Mouse (Mus musculus) forebrain, embryonic 14.5 days (tissue): ENCODE measurements around the gene Pde1b. TPM values are rescaled to one million over a fixed set of nuclear protein-coding genes. Genes with fewer than 3 reads are reported as not detected.

Experiments used
- ATAC-seq: fragments of 200-750 bp; cut with Nextera tagmentation; 2 replicates; pipeline ENCODE4 v1.8.0; 2017; ENCODE audit warnings: mild to moderate bottlenecking, moderate library complexity
- DNase-seq: peaks from one replicate; pipeline ENCODE4 v3.0.0-alpha.2; 2015; ENCODE audit warnings: low spot score
- H3K27ac ChIP-seq: fragments of 300-500 bp; sonication (generic); 2 replicates; pipeline ENCODE4 v1.5.1; 2014; ENCODE audit warnings: low read depth, mild to moderate bottlenecking, control low read depth, low read length, moderate library complexity
- H3K27me3 ChIP-seq: fragments of 300-500 bp; sonication (generic); replicated peaks from 2 replicates; pipeline ENCODE4 v1.6.1; 2014; ENCODE audit warnings: low read length, control low read depth, mixed read lengths; ENCODE audit not compliant: control insufficient read depth, insufficient read depth
- H3K36me3 ChIP-seq: fragments of 300-500 bp; sonication (generic); 2 replicates; pipeline ENCODE4 v1.6.1; 2014; ENCODE audit warnings: low read length, control low read depth; ENCODE audit not compliant: control insufficient read depth, insufficient read depth
- H3K4me1 ChIP-seq: fragments of 300-500 bp; sonication (generic); 2 replicates; pipeline ENCODE4 v1.6.1; 2014; ENCODE audit warnings: antibody characterized with exemption, low read length, control low read depth; ENCODE audit not compliant: control insufficient read depth, insufficient read depth
- H3K4me2 ChIP-seq: fragments of 300-500 bp; sonication (generic); 2 replicates; pipeline ENCODE4 v1.6.1; 2014; ENCODE audit warnings: mild to moderate bottlenecking, control low read depth, low read length
- H3K4me3 ChIP-seq: fragments of 300-500 bp; sonication (generic); 2 replicates; pipeline ENCODE4 v1.5.1; 2014; ENCODE audit warnings: low read depth, low read length, control low read depth
- H3K9ac ChIP-seq: fragments of 300-500 bp; sonication (generic); 2 replicates; pipeline ENCODE4 v1.6.1; 2014; ENCODE audit warnings: mild to moderate bottlenecking, low read length, control low read depth, moderate library complexity
- H3K9me3 ChIP-seq: fragments of 300-500 bp; sonication (generic); replicated peaks from 2 replicates; pipeline ENCODE4 v1.6.1; 2016; ENCODE audit warnings: low read length, control low read depth, mixed read lengths; ENCODE audit not compliant: control insufficient read depth
- WGBS: fragments of 180-500 bp; shearing (Covaris S2); extraction: QIAGEN DNeasy Blood & Tissue Kit; methylation state at CpG from one replicate; pipeline ENCODE4 v1.1.7; 2014; 5-methylcytosine and 5-hydroxymethylcytosine counted together
- polyA plus RNA-seq: library from polyadenylated mRNA; unstranded; fragments of >200 nt; fragmentation: Nextera tagmentation; extraction: Ambion mirVana; gene quantifications from 2 replicates; pipeline ENCODE4 v1.2.1, GENCODE M21; 2014

The Pde1b gene
- polyA plus RNA-seq, 1 experiment from 2014 or later, result 61.5 TPM

DNA sequence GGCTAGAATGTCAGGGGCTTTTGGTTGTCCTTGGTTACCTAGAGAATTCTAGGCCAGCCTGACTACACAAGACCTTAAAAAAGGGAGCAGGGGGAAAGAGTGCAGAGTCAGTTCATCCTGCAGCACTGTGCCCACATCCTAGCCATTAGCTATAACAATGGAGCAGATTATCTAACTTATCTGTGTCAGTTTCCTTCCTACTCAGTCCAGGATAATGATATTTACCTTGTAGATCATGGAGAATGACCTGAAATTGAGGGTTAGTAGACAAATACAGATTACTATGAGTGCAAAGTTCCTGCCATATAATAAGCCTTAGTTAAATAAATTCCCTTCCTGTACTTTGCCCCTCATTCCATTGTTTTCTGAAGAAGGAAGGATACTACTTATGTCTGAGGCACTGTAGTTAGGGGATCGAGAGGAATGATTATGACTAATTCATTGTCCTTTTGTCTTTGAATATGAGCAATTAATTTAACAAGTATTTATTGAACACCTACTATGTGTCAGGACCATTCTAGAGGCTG is 23.7 kb upstream of the Pde1b start:
- H3K9ac ChIP-seq, result no peak overlapping the region
- no peak overlapping the region for H3K4me3 ChIP-seq
- DNase-seq (no peak), ATAC-seq (no peak)
- 74% methylated on average over 1 of the region's 1 CpGs for WGBS
- H3K4me2 ChIP-seq, result no peak overlapping the region
- no peaks in the 10 kb centered on the region for H3K4me1 ChIP-seq
- no peaks in the 10 kb centered on the region for H3K36me3 ChIP-seq
- H3K27me3 ChIP-seq, result no peaks in the 10 kb centered on the region
- H3K27ac ChIP-seq, result no peak overlapping the region
- no peaks in the 10 kb centered on the region for H3K9me3 ChIP-seq

DNA sequence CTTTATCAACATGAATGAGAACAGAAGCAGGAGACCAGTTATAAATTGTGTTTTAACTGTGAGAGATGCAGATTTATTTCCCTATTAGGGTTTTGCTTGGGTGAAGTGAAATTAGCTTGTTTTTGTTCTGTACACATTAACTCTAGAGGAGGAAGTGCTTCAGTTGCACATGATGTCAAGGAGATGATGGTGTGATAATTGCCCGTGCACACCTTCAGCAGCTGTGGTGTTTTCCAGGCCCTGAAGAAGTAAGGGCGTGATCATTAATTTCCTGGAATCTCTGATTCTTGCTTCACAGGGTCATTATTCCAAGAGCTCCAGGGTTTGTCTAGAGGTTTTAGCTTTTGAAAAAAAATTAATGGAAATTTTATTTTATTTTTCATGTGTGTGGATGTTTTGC is 22.7 kb upstream of the Pde1b start:
- ATAC-seq (no peak), DNase-seq (no peak)
- Histone ChIP-seq H3K9me3 (no peaks in the 10 kb centered on the region), H3K27me3 (no peaks in the 10 kb centered on the region), H3K4me1 (peaks cover 8% of the 10 kb centered on the region; the same call in 1 of the 2 replicates), H3K4me2 (no peak overlapping the region), H3K36me3 (no peaks in the 10 kb centered on the region), H3K9ac (no peak overlapping the region), H3K27ac (no peak overlapping the region), H3K4me3 (no peak overlapping the region)
- WGBS, result 91% methylated on average over 2 of the region's 2 CpGs

DNA sequence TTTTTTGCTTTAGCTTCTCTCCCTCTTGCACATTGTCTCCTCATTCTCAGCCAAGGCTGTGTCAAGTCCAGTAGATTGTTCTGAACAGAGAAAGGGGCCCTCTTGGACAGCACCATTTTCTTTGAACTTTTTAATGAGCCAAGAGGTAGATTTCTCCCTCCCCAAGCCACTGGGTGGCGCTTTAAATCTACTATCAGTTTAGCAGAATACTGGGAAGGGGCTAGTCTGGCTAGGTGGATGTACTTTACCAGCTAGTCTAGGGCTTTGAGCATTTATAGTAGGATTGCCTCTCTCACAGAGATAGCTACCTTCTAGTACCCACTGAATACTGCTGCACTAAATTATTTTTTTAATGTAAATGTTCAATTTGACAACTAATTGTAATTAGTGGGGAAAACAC is 20.3 kb upstream of the Pde1b start:
- H3K9ac ChIP-seq, result no peak overlapping the region
- H3K9me3 ChIP-seq, result no peaks in the 10 kb centered on the region
- DNase-seq (peak; percentile 83), ATAC-seq (peak; percentile 65)
- H3K27me3 ChIP-seq, result no peaks in the 10 kb centered on the region
- H3K27ac ChIP-seq, result no peak overlapping the region
- H3K36me3 ChIP-seq, result no peaks in the 10 kb centered on the region
- no peak overlapping the region for H3K4me2 ChIP-seq
- no peak overlapping the region for H3K4me3 ChIP-seq
- peaks cover 8% of the 10 kb centered on the region; the same call in 1 of the 2 replicates for H3K4me1 ChIP-seq
- 0% methylated on average over 1 of the region's 1 CpGs for WGBS

DNA sequence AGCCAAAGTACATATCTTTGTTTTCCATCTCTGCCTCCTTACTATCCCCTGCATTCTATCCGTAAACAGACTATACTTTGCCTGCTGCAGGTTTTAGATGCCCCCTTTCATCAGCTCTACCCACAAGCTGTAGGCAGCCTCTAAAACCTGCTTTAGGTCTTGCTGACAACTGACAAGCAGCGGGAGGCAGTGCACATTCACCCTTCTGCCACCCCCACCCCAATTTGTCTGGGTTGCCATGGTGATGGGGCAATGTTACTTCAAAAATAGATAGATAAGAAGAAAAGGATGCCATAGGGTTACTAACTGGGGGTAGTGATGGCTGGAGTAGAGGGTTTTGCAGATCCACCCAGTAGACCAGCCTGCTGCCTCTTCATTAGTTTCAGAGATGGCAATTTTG is 18.3 kb upstream of the Pde1b start:
- 49% methylated on average over 2 of the region's 2 CpGs for WGBS
- Histone ChIP-seq H3K4me2 (no peak overlapping the region), H3K27ac (no peak overlapping the region), H3K27me3 (no peaks in the 10 kb centered on the region), H3K9me3 (no peaks in the 10 kb centered on the region), H3K4me1 (peaks cover 12% of the 10 kb centered on the region; the same call in 1 of the 2 replicates), H3K36me3 (no peaks in the 10 kb centered on the region), H3K4me3 (no peak overlapping the region), H3K9ac (no peak overlapping the region; the same call in 1 of the 2 replicates)
- ATAC-seq (no peak), DNase-seq (no peak)

DNA sequence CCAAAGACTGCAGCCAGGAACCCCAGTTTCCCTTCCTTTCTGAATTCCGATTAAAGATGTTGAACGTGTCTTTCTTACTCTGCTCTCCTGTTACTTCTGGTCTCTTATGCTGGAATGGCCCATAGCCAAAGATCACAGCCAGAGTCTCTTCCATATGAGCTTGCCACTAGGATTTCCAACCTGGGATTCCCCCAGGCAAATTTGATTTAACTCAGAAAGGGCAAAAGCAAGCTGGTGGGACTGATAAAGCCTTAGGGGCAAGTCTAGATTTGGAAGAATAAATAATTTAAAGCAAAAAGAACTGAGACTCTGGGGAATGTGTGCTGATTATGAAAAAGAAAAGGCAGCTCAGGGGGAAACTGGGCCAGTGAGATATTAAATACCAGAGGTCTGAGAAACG is 17.7 kb upstream of the Pde1b start:
- DNase-seq, result no peak
- no peaks in the 10 kb centered on the region for H3K9me3 ChIP-seq
- no peaks in the 10 kb centered on the region for H3K36me3 ChIP-seq
- no peak overlapping the region for H3K27ac ChIP-seq
- no peak overlapping the region for H3K4me2 ChIP-seq
- no peak for ATAC-seq
- H3K4me1 ChIP-seq, result peaks cover 12% of the 10 kb centered on the region; the same call in 1 of the 2 replicates
- H3K4me3 ChIP-seq, result no peak overlapping the region
- H3K9ac ChIP-seq, result no peak overlapping the region
- WGBS, result 46% methylated on average over 3 of the region's 3 CpGs
- H3K27me3 ChIP-seq, result no peaks in the 10 kb centered on the region

DNA sequence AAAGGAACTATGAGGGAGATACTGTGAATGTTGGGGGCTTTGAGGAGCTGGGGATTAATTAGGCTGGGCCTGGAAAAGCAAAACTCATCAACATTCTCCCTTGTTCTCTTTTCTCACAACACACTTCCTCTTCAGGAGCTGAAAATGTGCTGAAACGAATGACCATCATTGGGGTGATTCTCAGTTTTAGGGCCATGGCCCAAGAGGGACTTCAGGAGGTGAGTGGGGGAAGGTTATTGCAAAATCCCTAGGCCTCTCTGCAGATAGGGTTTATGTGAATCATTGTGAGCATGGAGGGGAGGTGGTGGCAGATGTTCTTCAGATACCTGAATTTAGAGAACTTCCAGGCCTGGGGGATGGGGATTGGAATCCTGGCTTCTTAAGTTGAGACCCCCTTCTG is 16.2 kb upstream of the Pde1b start:
- H3K27me3 ChIP-seq, result no peaks in the 10 kb centered on the region
- peaks cover 12% of the 10 kb centered on the region; the same call in 1 of the 2 replicates for H3K4me1 ChIP-seq
- no peak overlapping the region for H3K4me3 ChIP-seq
- H3K4me2 ChIP-seq, result no peak overlapping the region
- ATAC-seq (no peak), DNase-seq (no peak)
- H3K27ac ChIP-seq, result no peak overlapping the region
- H3K36me3 ChIP-seq, result no peaks in the 10 kb centered on the region
- 57% methylated on average over 1 of the region's 1 CpGs for WGBS
- no peak overlapping the region for H3K9ac ChIP-seq
- H3K9me3 ChIP-seq, result no peaks in the 10 kb centered on the region

DNA sequence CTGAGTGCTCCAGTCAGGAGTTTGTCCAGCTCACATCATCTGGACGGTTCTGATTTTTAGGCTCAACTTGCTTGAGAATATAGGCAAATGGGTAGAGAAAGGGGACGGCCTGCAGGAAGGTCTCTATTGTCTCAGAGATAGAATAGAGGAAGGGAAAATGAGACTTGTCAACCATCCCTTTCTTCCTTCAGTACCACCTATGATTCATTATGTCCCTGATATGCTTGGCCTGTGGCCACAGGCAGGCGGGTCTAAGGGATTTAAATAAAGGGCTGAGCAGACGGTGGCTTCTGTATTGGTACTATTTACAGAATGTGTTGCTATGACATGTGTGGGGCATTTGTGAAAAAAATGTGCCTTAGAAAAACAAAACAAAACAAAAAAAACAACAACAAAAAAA is 14.5 kb upstream of the Pde1b start:
- Histone ChIP-seq H3K9me3 (no peaks in the 10 kb centered on the region), H3K9ac (no peak overlapping the region), H3K4me2 (no peak overlapping the region), H3K4me1 (peaks cover 12% of the 10 kb centered on the region; the same call in 1 of the 2 replicates), H3K27me3 (no peaks in the 10 kb centered on the region), H3K4me3 (no peak overlapping the region), H3K36me3 (no peaks in the 10 kb centered on the region), H3K27ac (no peak overlapping the region)
- DNase-seq, result no peak
- no peak for ATAC-seq
- 39% methylated on average over 4 of the region's 4 CpGs for WGBS

DNA sequence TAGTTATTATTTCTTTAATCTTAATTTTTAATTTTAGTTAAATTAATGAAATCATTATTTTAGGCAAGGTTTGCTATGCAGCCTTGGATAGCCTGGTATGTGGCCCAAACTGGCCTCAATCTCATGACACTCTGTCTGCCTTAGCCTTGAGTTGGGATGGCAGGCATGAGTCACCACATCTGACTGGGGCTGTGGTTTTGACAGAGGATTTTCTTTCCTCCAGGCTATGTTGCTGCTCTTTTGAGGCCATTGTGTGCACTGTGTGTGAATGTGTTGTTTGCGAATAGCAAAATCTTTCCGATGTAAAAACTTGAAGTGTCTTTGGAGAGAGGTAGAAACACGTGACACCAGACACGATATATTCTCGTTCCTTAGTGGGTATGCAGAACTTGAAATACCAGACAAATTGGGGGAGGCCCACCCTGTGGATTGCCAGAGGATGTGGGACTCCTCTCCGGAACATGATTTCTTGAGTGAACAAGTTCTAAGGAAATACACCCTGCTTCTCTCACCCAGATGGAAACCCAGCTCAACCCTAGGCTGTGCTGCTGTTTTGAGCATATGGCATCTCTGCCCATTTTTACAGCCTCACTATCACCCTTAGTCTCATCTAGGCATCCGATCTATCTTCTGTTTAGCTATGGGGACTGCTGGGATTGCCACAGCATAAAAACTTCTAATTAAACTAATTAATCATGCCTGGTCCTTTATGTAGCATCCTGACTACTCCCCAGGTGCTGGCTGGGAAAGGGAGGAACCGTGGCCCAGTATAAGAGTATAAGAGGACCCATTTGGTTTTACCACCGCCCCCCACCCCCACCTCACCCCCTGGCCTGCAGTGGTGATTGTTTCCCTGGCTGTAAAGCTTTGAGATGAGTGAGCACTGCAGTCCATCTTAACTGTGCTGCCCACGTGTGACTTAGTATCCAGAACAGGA is 6.4 kb upstream of the Pde1b start:
- Histone ChIP-seq H3K9me3 (no peaks in the 10 kb centered on the region), H3K4me1 (peaks cover 14% of the 10 kb centered on the region), H3K27me3 (no peaks in the 10 kb centered on the region), H3K36me3 (no peaks in the 10 kb centered on the region), H3K4me2 (no peak overlapping the region), H3K27ac (no peak overlapping the region), H3K9ac (no peak overlapping the region), H3K4me3 (no peak overlapping the region)
- DNase-seq (no peak), ATAC-seq (0 out of 2 replicates have a peak, but pooled peaks have one; percentile 26)
- 52% methylated on average over 10 of the region's 10 CpGs for WGBS

DNA sequence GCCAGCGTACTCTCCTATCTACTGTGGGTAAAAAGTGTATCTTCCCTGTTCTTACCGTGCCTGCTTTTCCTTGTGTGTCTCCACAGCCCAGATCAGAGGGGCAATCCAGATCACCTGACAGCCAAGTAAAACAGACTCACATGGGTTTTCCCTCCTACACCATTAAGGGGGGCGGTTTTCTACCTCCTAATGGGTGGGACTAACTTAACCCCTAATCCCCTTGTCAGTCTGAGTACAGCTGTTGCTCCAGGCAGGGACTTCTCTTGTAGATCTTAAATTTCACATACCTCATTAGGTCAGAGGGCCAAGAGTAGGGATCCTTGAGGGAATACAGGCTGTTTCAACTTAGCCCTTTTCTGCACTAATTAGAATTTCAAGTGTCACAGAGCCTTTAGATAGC is 4.7 kb upstream of the Pde1b start:
- Histone ChIP-seq H3K27me3 (no peaks in the 10 kb centered on the region), H3K4me1 (peaks cover 14% of the 10 kb centered on the region), H3K9me3 (no peaks in the 10 kb centered on the region), H3K4me2 (no peak overlapping the region), H3K27ac (no peak overlapping the region), H3K9ac (no peak overlapping the region), H3K4me3 (no peak overlapping the region), H3K36me3 (no peaks in the 10 kb centered on the region)
- DNase-seq (no peak), ATAC-seq (no peak)
- WGBS, result 23% methylated on average over 3 of the region's 3 CpGs
